Mouse (Mus musculus) stomach, embryonic 15.5 days (tissue): Measurements from ENCODE around the gene Atg7. TPM values are rescaled to one million over a fixed set of nuclear protein-coding genes. Genes with fewer than 3 reads are reported as not detected.

Experiments used
- ATAC-seq: fragments of 200-750 bp; cut with Nextera tagmentation; 2 replicates; pipeline ENCODE4 v1.8.0; 2017; ENCODE audit warnings: low read depth, moderate number of reproducible peaks, moderate TSS enrichment; ENCODE audit not compliant: insufficient read depth, low FRiP score
- H3K27ac ChIP-seq: fragments of 300-500 bp; sonication (generic); 2 replicates; pipeline ENCODE4 v1.5.1; 2015; ENCODE audit warnings: mild to moderate bottlenecking, inconsistent platforms
- H3K27me3 ChIP-seq: fragments of 300-500 bp; sonication (generic); replicated peaks from 2 replicates; pipeline ENCODE4 v1.6.1; 2015; ENCODE audit warnings: inconsistent platforms
- H3K36me3 ChIP-seq: fragments of 300-500 bp; sonication (generic); 2 replicates; pipeline ENCODE4 v1.6.1; 2015; ENCODE audit warnings: inconsistent platforms
- H3K4me1 ChIP-seq: fragments of 300-500 bp; sonication (generic); 2 replicates; pipeline ENCODE4 v1.6.1; 2015; ENCODE audit warnings: inconsistent platforms
- H3K4me2 ChIP-seq: fragments of 300-500 bp; sonication (generic); 2 replicates; pipeline ENCODE4 v1.6.1; 2015; ENCODE audit warnings: mild to moderate bottlenecking, inconsistent platforms
- H3K4me3 ChIP-seq: fragments of 300-500 bp; sonication (generic); replicated peaks from 2 replicates; pipeline ENCODE4 v1.5.1; 2015; ENCODE audit warnings: inconsistent platforms
- H3K9ac ChIP-seq: fragments of 300-500 bp; sonication (generic); 2 replicates; pipeline ENCODE4 v1.6.1; 2015; ENCODE audit warnings: inconsistent platforms
- H3K9me3 ChIP-seq: fragments of 300-500 bp; sonication (generic); 2 replicates; pipeline ENCODE4 v1.6.1; 2016; ENCODE audit warnings: inconsistent platforms
- WGBS: fragments of 180-500 bp; shearing (Covaris S2); methylation state at CpG from one replicate; pipeline ENCODE4 v1.1.7; 2015; 5-methylcytosine and 5-hydroxymethylcytosine counted together
- polyA plus RNA-seq: library from polyadenylated mRNA; unstranded; fragments of >200 nt; fragmentation: Nextera tagmentation; extraction: Ambion mirVana; gene quantifications from 2 replicates; pipeline ENCODE4 v1.2.1, GENCODE M21; 2015

Atg7 gene
- polyA plus RNA-seq, 1 experiment from 2014 or later, result 18.4 TPM

GRCm38 (mm10) chr6:114848761-114849160, 205.9 kb downstream of the Atg7 start:
- Histone ChIP-seq H3K4me2 (no peak overlapping the region), H3K27me3 (no peaks in the 10 kb centered on the region), H3K9me3 (no peaks in the 10 kb centered on the region), H3K9ac (no peak overlapping the region), H3K4me3 (no peak overlapping the region), H3K27ac (no peak overlapping the region), H3K36me3 (no peaks in the 10 kb centered on the region), H3K4me1 (no peaks in the 10 kb centered on the region)
- no peak for ATAC-seq
- 43% methylated on average over 7 of the region's 7 CpGs for WGBS

DNA sequence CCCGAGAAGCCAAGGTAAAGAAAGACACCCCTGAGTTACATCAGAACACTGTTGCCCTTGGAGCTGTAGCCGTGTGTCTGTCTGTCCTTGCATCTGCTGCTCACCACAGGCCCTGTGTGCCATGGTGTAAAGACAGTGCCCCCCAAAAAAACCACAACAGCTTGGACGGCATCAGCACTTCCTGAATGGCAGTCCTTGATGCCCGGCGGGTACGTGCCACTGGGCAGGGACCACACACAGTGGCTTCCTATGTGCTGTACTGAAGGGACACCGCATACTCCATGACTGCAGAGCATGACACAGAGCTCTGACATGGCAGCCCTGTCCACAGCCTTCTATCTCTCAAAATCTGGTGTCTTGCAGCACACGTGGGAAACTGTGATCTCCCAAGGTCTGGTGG, 206.9 kb downstream of the Atg7 start:
- Histone ChIP-seq H3K4me2 (no peak overlapping the region), H3K9me3 (no peaks in the 10 kb centered on the region), H3K4me3 (no peak overlapping the region), H3K27ac (no peak overlapping the region), H3K4me1 (peaks cover 8% of the 10 kb centered on the region; the same call in 1 of the 2 replicates), H3K9ac (no peak overlapping the region), H3K36me3 (no peaks in the 10 kb centered on the region), H3K27me3 (no peaks in the 10 kb centered on the region)
- WGBS, result 90% methylated on average over 8 of the region's 8 CpGs
- ATAC-seq, result no peak

DNA sequence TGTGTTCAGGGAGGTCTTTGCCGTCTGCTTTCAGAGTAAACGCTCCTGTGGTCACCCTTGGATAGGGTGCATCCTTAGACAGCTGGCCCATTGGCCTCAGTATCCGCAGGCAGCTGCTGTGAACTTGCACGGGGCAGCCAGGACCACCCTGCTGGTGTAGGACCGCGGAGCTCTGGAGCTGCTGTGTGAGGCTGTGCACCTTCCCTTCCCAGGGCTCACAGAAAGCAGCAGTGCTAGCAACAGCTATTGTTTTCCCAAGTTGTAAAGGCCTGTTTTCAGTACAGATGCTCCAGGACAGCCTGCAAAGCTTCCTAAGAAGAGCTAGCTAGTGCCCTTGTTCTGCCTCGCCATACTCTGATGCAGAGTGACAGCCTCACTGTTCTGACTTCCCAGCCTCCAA, 208.8 kb downstream of the Atg7 start:
- Histone ChIP-seq H3K9me3 (no peaks in the 10 kb centered on the region), H3K27ac (no peak overlapping the region), H3K4me1 (peaks cover 14% of the 10 kb centered on the region; the same call in 1 of the 2 replicates), H3K36me3 (no peaks in the 10 kb centered on the region), H3K9ac (no peak overlapping the region), H3K4me2 (no peak overlapping the region), H3K4me3 (no peak overlapping the region), H3K27me3 (no peaks in the 10 kb centered on the region)
- ATAC-seq, result no peak
- WGBS, result 39% methylated on average over 7 of the region's 7 CpGs

- WGBS, result 50% methylated on average over 3 of the region's 3 CpGs
- Histone ChIP-seq H3K4me3 (no peak overlapping the region), H3K9me3 (no peaks in the 10 kb centered on the region), H3K4me1 (peaks cover 14% of the 10 kb centered on the region; the same call in 1 of the 2 replicates), H3K9ac (no peak overlapping the region), H3K27me3 (no peaks in the 10 kb centered on the region), H3K36me3 (no peaks in the 10 kb centered on the region), H3K4me2 (no peak overlapping the region), H3K27ac (no peak overlapping the region)
- no peak for ATAC-seq
These were observed 209.8 kb downstream of the Atg7 start for GRCm38 (mm10) chr6:114852739-114853138.

GRCm38 (mm10) chr6:114854368-114854767, 211.5 kb downstream of the Atg7 start:
- H3K9me3 ChIP-seq, result no peaks in the 10 kb centered on the region
- ATAC-seq, result no peak
- H3K27me3 ChIP-seq, result no peaks in the 10 kb centered on the region
- no peak overlapping the region for H3K9ac ChIP-seq
- no peak overlapping the region for H3K4me2 ChIP-seq
- no peak overlapping the region for H3K27ac ChIP-seq
- no peak overlapping the region for H3K4me3 ChIP-seq
- peaks cover 14% of the 10 kb centered on the region; the same call in 1 of the 2 replicates for H3K4me1 ChIP-seq
- no peaks in the 10 kb centered on the region for H3K36me3 ChIP-seq
- WGBS, result 47% methylated on average over 2 of the region's 2 CpGs

DNA sequence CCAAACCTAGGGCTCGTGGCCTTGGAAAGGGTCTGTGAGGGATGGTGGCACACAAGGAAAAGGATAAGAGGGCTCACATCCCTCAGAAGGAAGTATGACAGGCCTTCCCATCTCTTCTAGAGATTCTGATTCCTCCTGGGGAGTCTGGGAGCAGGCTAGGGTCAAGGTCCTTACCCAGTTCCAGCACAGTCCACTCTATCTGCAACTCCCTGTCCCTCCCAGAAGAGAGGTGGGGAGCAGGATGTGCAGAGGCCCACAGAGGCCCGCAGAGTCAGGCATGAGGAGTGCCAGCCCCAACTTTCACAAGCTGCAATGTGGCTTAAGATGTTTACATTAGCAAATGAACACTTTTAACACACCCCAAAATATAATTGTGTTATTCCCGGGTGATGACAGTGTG, 212.7 kb downstream of the Atg7 start:
- no peak overlapping the region for H3K4me3 ChIP-seq
- H3K36me3 ChIP-seq, result peaks cover 1% of the 10 kb centered on the region
- ATAC-seq, result no peak
- H3K9ac ChIP-seq, result no peak overlapping the region
- WGBS, result 43% methylated on average over 3 of the region's 3 CpGs
- H3K27me3 ChIP-seq, result no peaks in the 10 kb centered on the region
- no peaks in the 10 kb centered on the region for H3K9me3 ChIP-seq
- no peak overlapping the region for H3K4me2 ChIP-seq
- peaks cover 14% of the 10 kb centered on the region; the same call in 1 of the 2 replicates for H3K4me1 ChIP-seq
- H3K27ac ChIP-seq, result no peak overlapping the region

DNA sequence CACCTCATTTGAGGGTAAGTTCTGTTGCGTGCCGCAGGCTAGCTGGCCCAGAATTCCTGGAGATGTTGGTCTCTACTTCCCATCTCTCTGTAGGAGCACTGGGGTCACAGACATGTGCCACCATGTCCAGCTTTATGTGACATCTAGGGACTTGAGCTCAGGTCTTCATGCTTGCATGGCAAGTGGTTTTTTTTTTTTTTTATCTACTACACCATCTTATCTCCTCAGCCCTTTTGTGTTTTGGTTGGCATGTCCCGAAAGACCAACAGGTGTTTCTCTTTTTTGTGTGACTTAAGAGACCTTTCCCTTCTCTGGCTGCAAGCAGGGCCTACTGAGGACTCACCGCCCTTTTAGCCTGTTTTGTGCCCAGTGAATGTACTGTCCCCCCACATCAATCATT, 213.6 kb downstream of the Atg7 start:
- Histone ChIP-seq H3K9me3 (no peaks in the 10 kb centered on the region), H3K27me3 (no peaks in the 10 kb centered on the region), H3K4me3 (no peak overlapping the region), H3K27ac (no peak overlapping the region), H3K4me1 (peaks cover 16% of the 10 kb centered on the region; the same call in 1 of the 2 replicates), H3K4me2 (no peak overlapping the region), H3K36me3 (peaks cover 7% of the 10 kb centered on the region), H3K9ac (no peak overlapping the region)
- WGBS, result 67% methylated on average over 4 of the region's 4 CpGs
- ATAC-seq, result no peak

GRCm38 (mm10) chr6:114857996-114858721, 215.3 kb downstream of the Atg7 start:
- Histone ChIP-seq H3K27ac (no peak overlapping the region), H3K4me3 (no peak overlapping the region), H3K4me2 (no peak overlapping the region), H3K9me3 (no peaks in the 10 kb centered on the region), H3K27me3 (no peaks in the 10 kb centered on the region), H3K4me1 (peaks cover 18% of the 10 kb centered on the region; the same call in 1 of the 2 replicates), H3K9ac (no peak overlapping the region), H3K36me3 (peaks cover 16% of the 10 kb centered on the region)
- 83% methylated on average over 3 of the region's 3 CpGs for WGBS
- ATAC-seq, result no peak

DNA sequence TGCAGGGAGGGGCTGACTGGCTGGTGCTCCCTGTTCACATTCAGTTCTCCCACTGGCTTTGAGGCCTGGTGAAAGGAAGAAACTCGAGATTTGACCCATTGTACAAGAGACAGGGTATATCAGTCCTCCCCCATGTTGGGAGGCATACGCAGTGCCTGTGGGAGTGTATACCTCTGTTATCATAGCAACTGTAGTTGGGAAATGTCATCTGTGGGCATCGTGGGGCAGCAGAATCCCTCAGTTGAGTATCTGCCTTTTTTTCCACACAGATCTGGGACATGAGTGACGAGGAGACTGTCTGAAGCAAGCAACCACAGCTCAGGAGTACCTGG, 215.8 kb downstream of the Atg7 start:
- Histone ChIP-seq H3K4me1 (peaks cover 18% of the 10 kb centered on the region; the same call in 1 of the 2 replicates), H3K4me3 (no peak overlapping the region), H3K4me2 (no peak overlapping the region), H3K9ac (no peak overlapping the region), H3K27me3 (no peaks in the 10 kb centered on the region), H3K9me3 (no peaks in the 10 kb centered on the region), H3K27ac (no peak overlapping the region), H3K36me3 (peaks cover 16% of the 10 kb centered on the region)
- WGBS, result 85% methylated on average over 4 of the region's 4 CpGs
- no peak for ATAC-seq

- WGBS, result 67% methylated on average over 14 of the region's 14 CpGs
- H3K4me2 ChIP-seq, result no peak overlapping the region
- H3K4me3 ChIP-seq, result no peak overlapping the region
- no peaks in the 10 kb centered on the region for H3K9me3 ChIP-seq
- H3K9ac ChIP-seq, result no peak overlapping the region
- peak overlapping the region; percentile 65 for H3K27ac ChIP-seq
- peak; percentile 73 for ATAC-seq
- H3K4me1 ChIP-seq, result peaks cover 9% of the 10 kb centered on the region
- H3K27me3 ChIP-seq, result no peaks in the 10 kb centered on the region
- peaks cover 20% of the 10 kb centered on the region for H3K36me3 ChIP-seq
These were observed 218.0 kb downstream of the Atg7 start for GRCm38 (mm10) chr6:114860677-114861568.

- H3K27me3 ChIP-seq, result no peaks in the 10 kb centered on the region
- peaks cover 9% of the 10 kb centered on the region for H3K4me1 ChIP-seq
- H3K9me3 ChIP-seq, result no peaks in the 10 kb centered on the region
- peaks cover 20% of the 10 kb centered on the region for H3K36me3 ChIP-seq
- no peak overlapping the region for H3K4me3 ChIP-seq
- ATAC-seq, result no peak
- WGBS, result 77% methylated on average over 9 of the region's 9 CpGs
- peak overlapping the region; percentile 65 for H3K27ac ChIP-seq
- H3K4me2 ChIP-seq, result no peak overlapping the region
- no peak overlapping the region for H3K9ac ChIP-seq
These were observed 218.7 kb downstream of the Atg7 start for GRCm38 (mm10) chr6:114861591-114861990.

DNA sequence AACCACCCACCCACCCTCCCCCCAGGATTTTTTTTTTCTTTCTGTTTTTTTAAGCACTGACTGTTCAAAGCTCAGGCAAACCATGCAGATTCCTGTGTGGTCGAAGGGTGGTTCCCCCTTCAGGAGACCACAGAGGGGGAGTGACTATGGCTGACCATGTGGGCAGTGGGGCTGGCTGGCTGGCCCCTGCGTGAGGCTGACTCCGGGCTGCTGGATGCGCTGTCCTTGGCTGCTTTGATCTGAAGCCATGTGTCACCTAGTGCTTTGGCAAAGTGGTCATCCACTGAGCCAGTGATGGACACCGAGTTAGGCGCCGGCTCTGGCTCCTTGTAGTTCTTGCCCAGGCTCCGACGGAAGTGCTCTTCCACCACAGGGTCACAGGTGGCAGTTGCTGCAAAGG, 219.1 kb downstream of the Atg7 start:
- ATAC-seq, result no peak
- H3K27me3 ChIP-seq, result no peaks in the 10 kb centered on the region
- no peak overlapping the region for H3K9ac ChIP-seq
- H3K4me3 ChIP-seq, result no peak overlapping the region
- H3K4me1 ChIP-seq, result peaks cover 9% of the 10 kb centered on the region
- WGBS, result 79% methylated on average over 9 of the region's 9 CpGs
- H3K36me3 ChIP-seq, result peaks cover 20% of the 10 kb centered on the region
- H3K4me2 ChIP-seq, result no peak overlapping the region
- 0 out of 2 replicates have a peak overlapping the region, but pooled peaks have one; percentile 21 for H3K27ac ChIP-seq
- no peaks in the 10 kb centered on the region for H3K9me3 ChIP-seq
